Mouse (Mus musculus): ENCODE measurements around the gene P2rx4. TPM values are rescaled to one million over a fixed set of nuclear protein-coding genes. Genes with fewer than 3 reads are reported as not detected.

Gene P2rx4
- polyA plus RNA-seq, 1 experiment from 2014 or later: 12.4 TPM

DNA sequence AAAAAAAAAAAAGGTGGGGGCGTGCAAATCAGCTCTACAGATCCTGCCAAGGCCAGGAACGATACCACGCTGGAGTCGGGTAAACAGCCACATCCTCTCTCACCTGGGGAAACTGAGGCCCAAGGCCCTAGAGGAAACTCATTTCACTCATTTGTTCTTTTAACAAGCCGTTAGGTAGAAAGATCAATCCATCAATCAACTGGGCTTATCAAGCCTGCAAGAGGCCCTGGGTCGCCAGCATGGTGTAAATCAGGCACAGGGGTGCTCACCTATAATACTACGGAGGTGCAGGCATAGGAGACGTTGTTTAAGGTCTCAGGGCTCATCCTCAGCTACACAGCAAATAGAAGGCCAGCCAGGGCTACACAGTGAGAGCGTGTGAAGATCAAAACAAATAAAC is 64.1 kb downstream of the P2rx4 start:
- no peaks in the 10 kb centered on the region for H3K27me3 ChIP-seq (ENCODE audit: control insufficient read depth, insufficient read depth, low read length)
- H3K4me2 ChIP-seq (replicated peaks; ENCODE audit: low read depth, low read length): no peak overlapping the region
- H3K4me3 ChIP-seq (ENCODE audit: low read depth, low read length): no peak overlapping the region
- no peak overlapping the region for H3K9ac ChIP-seq (ENCODE audit: low read depth, low read length)
- no peaks in the 10 kb centered on the region for H3K36me3 ChIP-seq (ENCODE audit: control insufficient read depth, insufficient read depth, low read length)
- H3K9me3 ChIP-seq (ENCODE audit: control insufficient read depth, low read length): no peaks in the 10 kb centered on the region
- no peak for DNase-seq (ENCODE audit: low spot score)
- H3K4me1 ChIP-seq (replicated peaks; ENCODE audit: control insufficient read depth, insufficient read depth, low read length): no peaks in the 10 kb centered on the region
- WGBS: 92% methylated on average over 9 of the region's 9 CpGs
- H3K27ac ChIP-seq (ENCODE audit: low read depth, low read length): no peak overlapping the region
- no peak for ATAC-seq (ENCODE audit: low FRiP score)

GRCm38 (mm10) chr5:122773756-122774155 is 66.4 kb downstream of the P2rx4 start:
- ATAC-seq (ENCODE audit: low FRiP score) (no peak), DNase-seq (ENCODE audit: low spot score) (no peak)
- no peak overlapping the region for H3K9ac ChIP-seq (ENCODE audit: low read depth, low read length)
- H3K36me3 ChIP-seq (ENCODE audit: control insufficient read depth, insufficient read depth, low read length): no peaks in the 10 kb centered on the region
- 90% methylated on average over 11 of the region's 11 CpGs for WGBS
- H3K27ac ChIP-seq (ENCODE audit: low read depth, low read length): no peak overlapping the region
- no peaks in the 10 kb centered on the region; the same call in 1 of the 2 replicates for H3K27me3 ChIP-seq (ENCODE audit: control insufficient read depth, insufficient read depth, low read length)
- H3K4me3 ChIP-seq (ENCODE audit: low read depth, low read length): no peak overlapping the region
- no peaks in the 10 kb centered on the region for H3K9me3 ChIP-seq (ENCODE audit: control insufficient read depth, low read length)
- H3K4me2 ChIP-seq (replicated peaks; ENCODE audit: low read depth, low read length): no peak overlapping the region
- H3K4me1 ChIP-seq (replicated peaks; ENCODE audit: control insufficient read depth, insufficient read depth, low read length): no peaks in the 10 kb centered on the region

- WGBS: 78% methylated on average over 28 of the region's 28 CpGs
Observed at GRCm38 (mm10) chr5:122774743-122775611, 67.6 kb downstream of the P2rx4 start.

GRCm38 (mm10) chr5:122775646-122776286 is 68.4 kb downstream of the P2rx4 start:
- WGBS: 89% methylated on average over 13 of the region's 14 CpGs
- H3K4me3 ChIP-seq (ENCODE audit: low read depth, low read length): no peak overlapping the region
- H3K27me3 ChIP-seq (ENCODE audit: control insufficient read depth, insufficient read depth, low read length): no peaks in the 10 kb centered on the region; the same call in 1 of the 2 replicates
- DNase-seq (ENCODE audit: low spot score) (no peak), ATAC-seq (ENCODE audit: low FRiP score) (no peak)
- H3K9ac ChIP-seq (ENCODE audit: low read depth, low read length): no peak overlapping the region
- H3K4me1 ChIP-seq (replicated peaks; ENCODE audit: control insufficient read depth, insufficient read depth, low read length): 0 out of 2 replicates have a peak, but pooled peaks cover 3% of the 10 kb centered on the region
- no peak overlapping the region for H3K27ac ChIP-seq (ENCODE audit: low read depth, low read length)
- no peaks in the 10 kb centered on the region for H3K9me3 ChIP-seq (ENCODE audit: control insufficient read depth, low read length)
- no peak overlapping the region for H3K4me2 ChIP-seq (replicated peaks; ENCODE audit: low read depth, low read length)
- H3K36me3 ChIP-seq (ENCODE audit: control insufficient read depth, insufficient read depth, low read length): no peaks in the 10 kb centered on the region

More at GRCm38 (mm10) chr5:122774743-122775611, 67.6 kb downstream of the P2rx4 start:
- no peaks in the 10 kb centered on the region for H3K9me3 ChIP-seq (ENCODE audit: control insufficient read depth, low read length)
- 0 out of 2 replicates have a peak, but pooled peaks cover 3% of the 10 kb centered on the region for H3K4me1 ChIP-seq (replicated peaks; ENCODE audit: control insufficient read depth, insufficient read depth, low read length)
- no peaks in the 10 kb centered on the region for H3K36me3 ChIP-seq (ENCODE audit: control insufficient read depth, insufficient read depth, low read length)
- H3K9ac ChIP-seq (ENCODE audit: low read depth, low read length): no peak overlapping the region
- DNase-seq (ENCODE audit: low spot score) (no peak), ATAC-seq (ENCODE audit: low FRiP score) (no peak)
- no peak overlapping the region for H3K4me2 ChIP-seq (replicated peaks; ENCODE audit: low read depth, low read length)
- no peak overlapping the region for H3K4me3 ChIP-seq (ENCODE audit: low read depth, low read length)
- no peaks in the 10 kb centered on the region; the same call in 1 of the 2 replicates for H3K27me3 ChIP-seq (ENCODE audit: control insufficient read depth, insufficient read depth, low read length)
- H3K27ac ChIP-seq (ENCODE audit: low read depth, low read length): no peak overlapping the region

DNA sequence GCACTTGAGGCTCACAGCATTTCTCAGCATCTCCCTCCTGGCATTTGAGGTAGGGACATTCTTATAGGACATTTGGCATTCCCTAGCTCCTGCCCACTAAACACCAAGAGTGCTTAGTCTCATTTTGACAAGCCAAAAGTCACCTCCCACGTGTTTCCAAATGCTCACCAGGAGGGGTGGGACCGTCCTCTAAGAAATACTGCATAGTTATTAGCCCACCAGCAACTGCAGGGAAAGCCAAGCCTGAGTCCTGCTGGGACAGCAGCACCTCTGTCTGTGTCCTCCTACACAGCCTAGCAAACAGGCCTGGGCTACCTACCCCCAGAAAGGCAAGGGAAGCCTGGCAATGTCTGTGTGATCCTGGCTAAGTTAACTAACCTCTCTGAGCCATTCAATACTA is 70.0 kb downstream of the P2rx4 start:
- Histone ChIP-seq H3K4me1 (replicated peaks; ENCODE audit: control insufficient read depth, insufficient read depth, low read length) (0 out of 2 replicates have a peak, but pooled peaks cover 3% of the 10 kb centered on the region), H3K4me2 (replicated peaks; ENCODE audit: low read depth, low read length) (no peak overlapping the region), H3K4me3 (ENCODE audit: low read depth, low read length) (no peak overlapping the region), H3K27ac (ENCODE audit: low read depth, low read length) (no peak overlapping the region), H3K9ac (ENCODE audit: low read depth, low read length) (no peak overlapping the region), H3K9me3 (ENCODE audit: control insufficient read depth, low read length) (no peaks in the 10 kb centered on the region), H3K36me3 (ENCODE audit: control insufficient read depth, insufficient read depth, low read length) (no peaks in the 10 kb centered on the region), H3K27me3 (ENCODE audit: control insufficient read depth, insufficient read depth, low read length) (no peaks in the 10 kb centered on the region; the same call in 1 of the 2 replicates)
- 59% methylated on average over 2 of the region's 2 CpGs for WGBS
- DNase-seq (ENCODE audit: low spot score) (no peak), ATAC-seq (ENCODE audit: low FRiP score) (no peak)

- Histone ChIP-seq H3K36me3 (ENCODE audit: control insufficient read depth, insufficient read depth, low read length) (no peaks in the 10 kb centered on the region), H3K4me2 (replicated peaks; ENCODE audit: low read depth, low read length) (peak overlapping the region; percentile 98)
- DNase-seq (ENCODE audit: low spot score): peak; percentile 25
Observed at GRCm38 (mm10) chr5:122778231-122779226, 71.2 kb downstream of the P2rx4 start.

More at GRCm38 (mm10) chr5:122778231-122779226, 71.2 kb downstream of the P2rx4 start:
- WGBS: 2% methylated on average over 43 of the region's 55 CpGs
- Histone ChIP-seq H3K4me3 (ENCODE audit: low read depth, low read length) (peak overlapping the region; percentile 93), H3K4me1 (replicated peaks; ENCODE audit: control insufficient read depth, insufficient read depth, low read length) (0 out of 2 replicates have a peak, but pooled peaks cover 3% of the 10 kb centered on the region), H3K9me3 (ENCODE audit: control insufficient read depth, low read length) (no peaks in the 10 kb centered on the region), H3K27ac (ENCODE audit: low read depth, low read length) (0 out of 2 replicates have a peak overlapping the region, but pooled peaks have one; percentile 30), H3K27me3 (ENCODE audit: control insufficient read depth, insufficient read depth, low read length) (no peaks in the 10 kb centered on the region; the same call in 1 of the 2 replicates), H3K9ac (ENCODE audit: low read depth, low read length) (peak overlapping the region; percentile 85)
- ATAC-seq (ENCODE audit: low FRiP score): peak; percentile 66
